Mouse (Mus musculus) cerebellum, adult 2 months (tissue): ENCODE results near the gene Eno1.
A peak's percentile ranks its signal among the peaks of the same experiment; 100 is the strongest.

Source experiments
- CTCF ChIP-seq: fragments of 200-500 bp; IDR thresholded peaks from 2 replicates; pipeline ENCODE4 v1.5.1; 2011; ENCODE audit warnings: low read depth, mild to moderate bottlenecking, control low read depth, low read length, moderate library complexity, borderline replicate concordance; ENCODE audit not compliant: insufficient read depth
- POLR2A ChIP-seq: fragments of 200-500 bp; IDR thresholded peaks from 2 replicates; pipeline ENCODE4 v1.6.1; 2011; ENCODE audit warnings: low read length, control low read depth, borderline replicate concordance; ENCODE audit not compliant: insufficient read depth

GRCm38 (mm10) chr4:150264903-150265302, 28.4 kb downstream of the Eno1 start:
- TF ChIP-seq POLR2A (no peak), CTCF (peak; percentile 40; the same call in 1 of the 2 replicates)
